Mouse (Mus musculus) heart, embryonic 10.5 days (tissue): ENCODE data around the gene Gm2115. TPM values are rescaled to one million over a fixed set of nuclear protein-coding genes. Genes with fewer than 3 reads are reported as not detected.

Experiments used
- DNase-seq: peaks from one replicate; pipeline ENCODE4 v3.0.0-alpha.2; 2017; ENCODE audit warnings: low spot score
- H3K27ac ChIP-seq: fragments of 300-500 bp; sonication (generic); 2 replicates; pipeline ENCODE4 v1.5.1; 2016; ENCODE audit warnings: mild to moderate bottlenecking
- H3K27me3 ChIP-seq: fragments of 300-500 bp; sonication (generic); 2 replicates; pipeline ENCODE4 v1.6.1; 2016; ENCODE audit warnings: mild to moderate bottlenecking; ENCODE audit not compliant: poor library complexity, insufficient read depth, severe bottlenecking
- H3K36me3 ChIP-seq: fragments of 300-500 bp; sonication (generic); 2 replicates; pipeline ENCODE4 v1.6.1; 2016; ENCODE audit warnings: mild to moderate bottlenecking, moderate library complexity
- H3K4me1 ChIP-seq: fragments of 300-500 bp; sonication (generic); 2 replicates; pipeline ENCODE4 v1.6.1; 2016; ENCODE audit warnings: mild to moderate bottlenecking
- H3K4me3 ChIP-seq: fragments of 300-500 bp; sonication (generic); 2 replicates; pipeline ENCODE4 v1.5.1; 2016; ENCODE audit warnings: mild to moderate bottlenecking, moderate library complexity
- H3K9me3 ChIP-seq: fragments of 300-500 bp; sonication (generic); 2 replicates; pipeline ENCODE4 v1.6.1; 2016; ENCODE audit warnings: mild to moderate bottlenecking, moderate library complexity
- WGBS: fragments of 180-500 bp; shearing (Covaris S2); methylation state at CpG from one replicate; pipeline ENCODE4 v1.1.7; 2016; 5-methylcytosine and 5-hydroxymethylcytosine counted together
- polyA plus RNA-seq: library from polyadenylated mRNA; unstranded; fragments of >200 nt; fragmentation: Nextera tagmentation; extraction: Ambion mirVana; gene quantifications from 2 replicates; pipeline ENCODE4 v1.2.1, GENCODE M21; 2016

Gm2115 gene
- polyA plus RNA-seq, 1 experiment from 2014 or later, result 0.06 TPM

DNA sequence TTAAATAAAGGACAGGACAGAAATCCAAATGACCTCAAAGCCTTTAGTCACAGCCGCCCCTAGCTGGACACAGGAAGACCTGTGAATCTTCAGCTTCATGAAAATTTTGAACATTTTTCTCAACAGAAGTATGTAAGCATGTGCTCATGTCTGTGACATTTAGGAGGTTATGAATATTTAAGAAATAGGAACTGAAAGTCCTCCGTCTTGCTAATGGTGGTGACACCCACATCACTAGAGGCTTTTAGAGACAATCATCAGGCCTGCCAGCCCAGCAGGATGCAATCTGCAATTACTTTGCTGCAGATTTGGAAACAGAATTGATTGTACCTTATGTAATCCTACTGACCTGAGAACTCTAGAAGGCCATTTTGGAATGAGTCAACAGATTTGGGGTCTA, 22.7 kb downstream of the Gm2115 start:
- Histone ChIP-seq H3K4me1 (no peaks in the 10 kb centered on the region), H3K4me3 (no peak overlapping the region), H3K27ac (no peak overlapping the region), H3K36me3 (no peaks in the 10 kb centered on the region), H3K9me3 (no peaks in the 10 kb centered on the region), H3K27me3 (no peaks in the 10 kb centered on the region)
- DNase-seq, result no peak
- WGBS, result 81% methylated on average over 2 of the region's 2 CpGs

DNA sequence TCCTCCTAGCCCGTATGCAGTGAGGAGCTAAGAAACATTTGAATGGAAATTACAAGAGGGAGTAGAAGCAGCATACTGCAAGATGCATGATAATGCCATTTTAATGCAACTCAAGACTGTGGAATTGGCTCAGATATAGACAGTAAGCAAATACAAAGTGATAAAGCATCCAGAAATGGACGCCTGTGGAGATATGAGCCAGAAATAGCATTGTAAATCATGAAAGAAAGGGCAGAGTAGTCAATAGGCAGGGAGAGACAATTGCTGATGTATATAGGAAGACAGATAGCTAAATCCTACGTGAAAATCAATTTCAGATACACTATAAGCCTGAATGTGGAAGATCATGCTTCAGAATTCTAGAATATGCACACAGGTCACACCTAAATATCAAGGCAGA, 26.5 kb downstream of the Gm2115 start:
- no peak for DNase-seq
- Histone ChIP-seq H3K9me3 (no peaks in the 10 kb centered on the region), H3K27ac (no peak overlapping the region), H3K27me3 (no peaks in the 10 kb centered on the region), H3K4me1 (no peaks in the 10 kb centered on the region), H3K4me3 (no peak overlapping the region), H3K36me3 (no peaks in the 10 kb centered on the region)
- WGBS, result 63% methylated on average over 3 of the region's 3 CpGs

- Histone ChIP-seq H3K36me3 (no peaks in the 10 kb centered on the region), H3K4me1 (no peaks in the 10 kb centered on the region), H3K4me3 (no peak overlapping the region), H3K9me3 (no peaks in the 10 kb centered on the region), H3K27me3 (no peaks in the 10 kb centered on the region), H3K27ac (no peak overlapping the region)
- WGBS, result 70% methylated on average over 3 of the region's 3 CpGs
- DNase-seq, result no peak
Observed at GRCm38 (mm10) chr7:84557332-84557731, 28.6 kb downstream of the Gm2115 start.

DNA sequence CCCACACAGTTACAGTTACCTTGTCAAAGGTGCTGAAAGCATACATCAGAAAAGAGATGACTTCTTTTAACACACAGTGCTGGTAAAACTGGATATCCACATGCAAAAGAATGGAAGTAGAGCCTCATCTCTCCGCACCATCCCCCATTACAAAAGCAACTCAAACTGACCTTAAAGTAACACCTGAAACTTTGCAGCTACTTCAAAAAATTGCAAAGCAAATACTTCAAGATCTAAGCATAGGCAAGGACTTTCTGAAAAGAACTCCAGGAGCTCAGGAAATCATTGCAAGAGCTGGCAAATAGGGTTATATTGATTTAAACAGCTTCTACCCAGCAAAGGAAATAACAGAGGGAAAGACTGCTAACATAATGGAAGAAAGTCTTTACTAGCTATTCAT, 31.7 kb downstream of the Gm2115 start:
- Histone ChIP-seq H3K27me3 (no peaks in the 10 kb centered on the region), H3K9me3 (no peaks in the 10 kb centered on the region), H3K4me1 (no peaks in the 10 kb centered on the region), H3K4me3 (no peak overlapping the region), H3K27ac (no peak overlapping the region), H3K36me3 (no peaks in the 10 kb centered on the region)
- WGBS, result 84% methylated on average over 1 of the region's 1 CpGs
- DNase-seq, result no peak

- WGBS, result 78% methylated on average over 3 of the region's 3 CpGs
- H3K9me3 ChIP-seq, result no peaks in the 10 kb centered on the region
- DNase-seq, result no peak
- no peaks in the 10 kb centered on the region for H3K27me3 ChIP-seq
- H3K4me1 ChIP-seq, result peaks cover 9% of the 10 kb centered on the region
- no peak overlapping the region for H3K4me3 ChIP-seq
- no peaks in the 10 kb centered on the region for H3K36me3 ChIP-seq
- no peak overlapping the region for H3K27ac ChIP-seq
Observed at GRCm38 (mm10) chr7:84564236-84564635, 35.5 kb downstream of the Gm2115 start.

- WGBS, result 50% methylated on average over 6 of the region's 6 CpGs
- H3K27ac ChIP-seq, result 0 out of 2 replicates have a peak overlapping the region, but pooled peaks have one; percentile 30
Observed at GRCm38 (mm10) chr7:84566200-84566599, 37.4 kb downstream of the Gm2115 start.

DNA sequence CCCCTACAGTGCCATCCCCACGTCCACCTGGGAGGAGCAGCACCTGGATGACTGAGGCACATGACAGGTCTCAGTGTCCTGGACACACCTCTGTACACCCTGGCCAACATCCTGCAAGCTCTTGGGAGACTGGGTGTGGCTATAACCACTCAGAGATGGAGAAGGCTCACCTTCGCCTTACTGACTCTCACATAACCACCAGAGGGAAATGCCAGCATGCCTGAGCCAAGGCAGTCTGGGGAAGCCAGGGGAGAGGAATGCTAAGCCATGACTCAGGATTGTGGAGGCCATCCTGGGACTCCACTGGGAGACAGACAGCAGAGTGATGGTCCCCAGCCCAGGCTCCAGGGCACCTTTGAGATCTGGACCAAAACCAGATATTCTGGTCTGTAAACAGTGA, 48.3 kb downstream of the Gm2115 start:
- no peaks in the 10 kb centered on the region for H3K36me3 ChIP-seq
- H3K4me3 ChIP-seq, result no peak overlapping the region
- 79% methylated on average over 2 of the region's 2 CpGs for WGBS
- no peak overlapping the region for H3K27ac ChIP-seq
- no peak for DNase-seq
- H3K27me3 ChIP-seq, result no peaks in the 10 kb centered on the region
- no peaks in the 10 kb centered on the region for H3K9me3 ChIP-seq
- no peaks in the 10 kb centered on the region; the same call in 1 of the 2 replicates for H3K4me1 ChIP-seq

More at GRCm38 (mm10) chr7:84566200-84566599, 37.4 kb downstream of the Gm2115 start:
- peaks cover 9% of the 10 kb centered on the region for H3K4me1 ChIP-seq
- no peaks in the 10 kb centered on the region for H3K27me3 ChIP-seq
- no peak for DNase-seq
- H3K36me3 ChIP-seq, result no peaks in the 10 kb centered on the region
- H3K4me3 ChIP-seq, result no peak overlapping the region
- H3K9me3 ChIP-seq, result no peaks in the 10 kb centered on the region

GRCm38 (mm10) chr7:84578841-84579240, 50.1 kb downstream of the Gm2115 start:
- Histone ChIP-seq H3K9me3 (no peaks in the 10 kb centered on the region), H3K27ac (no peak overlapping the region), H3K36me3 (no peaks in the 10 kb centered on the region), H3K27me3 (no peaks in the 10 kb centered on the region), H3K4me3 (no peak overlapping the region), H3K4me1 (no peaks in the 10 kb centered on the region; the same call in 1 of the 2 replicates)
- 67% methylated on average over 1 of the region's 1 CpGs for WGBS
- peak; percentile 64 for DNase-seq

- Histone ChIP-seq H3K36me3 (no peaks in the 10 kb centered on the region), H3K27me3 (no peaks in the 10 kb centered on the region), H3K9me3 (no peaks in the 10 kb centered on the region), H3K27ac (no peak overlapping the region), H3K4me3 (no peak overlapping the region), H3K4me1 (no peaks in the 10 kb centered on the region; the same call in 1 of the 2 replicates)
- 74% methylated on average over 1 of the region's 1 CpGs for WGBS
- peak; percentile 42 for DNase-seq
Observed at GRCm38 (mm10) chr7:84579769-84580168, 51.0 kb downstream of the Gm2115 start.

- peaks cover 7% of the 10 kb centered on the region for H3K4me1 ChIP-seq
- no peaks in the 10 kb centered on the region for H3K9me3 ChIP-seq
- 84% methylated on average over 4 of the region's 4 CpGs for WGBS
- H3K27me3 ChIP-seq, result no peaks in the 10 kb centered on the region
- H3K27ac ChIP-seq, result no peak overlapping the region
- no peak overlapping the region for H3K4me3 ChIP-seq
- peak; percentile 57 for DNase-seq
- no peaks in the 10 kb centered on the region for H3K36me3 ChIP-seq
Observed at GRCm38 (mm10) chr7:84585086-84585485, 56.3 kb downstream of the Gm2115 start.

GRCm38 (mm10) chr7:84586360-84587100, 57.8 kb downstream of the Gm2115 start:
- peak; percentile 62 for DNase-seq
- peaks cover 7% of the 10 kb centered on the region for H3K4me1 ChIP-seq
- H3K36me3 ChIP-seq, result no peaks in the 10 kb centered on the region
- 63% methylated on average over 3 of the region's 3 CpGs for WGBS
- no peak overlapping the region for H3K4me3 ChIP-seq
- no peaks in the 10 kb centered on the region for H3K27me3 ChIP-seq
- no peaks in the 10 kb centered on the region for H3K9me3 ChIP-seq
- no peak overlapping the region; the same call in 1 of the 2 replicates for H3K27ac ChIP-seq

GRCm38 (mm10) chr7:84587101-84587783, 58.5 kb downstream of the Gm2115 start:
- Histone ChIP-seq H3K4me3 (no peak overlapping the region), H3K27ac (0 out of 2 replicates have a peak overlapping the region, but pooled peaks have one; percentile 11), H3K4me1 (peaks cover 7% of the 10 kb centered on the region), H3K36me3 (no peaks in the 10 kb centered on the region), H3K9me3 (no peaks in the 10 kb centered on the region), H3K27me3 (no peaks in the 10 kb centered on the region)
- DNase-seq, result peak; percentile 87
- 72% methylated on average over 5 of the region's 5 CpGs for WGBS

DNA sequence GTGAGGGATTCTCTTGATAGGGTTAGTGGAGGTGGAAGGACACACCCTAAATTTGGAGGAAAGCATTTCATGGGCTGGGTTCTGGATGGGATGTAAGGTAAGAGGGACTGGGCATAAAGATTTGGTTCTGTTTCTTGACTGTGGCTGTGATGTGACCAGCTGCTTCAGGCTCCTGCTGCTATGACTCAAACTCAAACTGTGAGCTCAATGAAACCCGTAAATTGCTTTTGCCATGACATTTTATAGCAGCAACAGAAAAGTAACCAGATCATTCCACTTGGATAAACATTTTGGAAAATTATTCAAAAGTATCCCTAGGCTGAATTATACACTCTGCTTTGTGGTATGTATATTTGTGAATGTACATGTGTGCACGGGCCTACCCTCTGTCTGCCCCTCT, 61.9 kb downstream of the Gm2115 start:
- H3K27me3 ChIP-seq, result no peaks in the 10 kb centered on the region
- H3K27ac ChIP-seq, result no peak overlapping the region
- H3K36me3 ChIP-seq, result no peaks in the 10 kb centered on the region
- no peak for DNase-seq
- H3K4me3 ChIP-seq, result no peak overlapping the region
- H3K4me1 ChIP-seq, result peaks cover 7% of the 10 kb centered on the region
- H3K9me3 ChIP-seq, result no peaks in the 10 kb centered on the region
- WGBS, result 84% methylated on average over 2 of the region's 2 CpGs
